ENCODE assay signal across 16 mouse cellular contexts in genomic region chr3:88209306-88209705, GRCm38 (mm10). TPM values are rescaled to one million over a fixed set of nuclear protein-coding genes. Genes with fewer than 3 reads are reported as not detected.
A peak's percentile ranks its signal among the peaks of the same experiment; 100 is the strongest.
DNase-seq lines count a peak whose midpoint lies in the region; ATAC-seq and TF ChIP-seq lines count a peak whose summit lies in the region.
"Had no signal": no experiment of that assay in that cellular context is flagged by ENCODE, and none has a peak within 500 bp of the region (broad histone marks: within the 10 kb centered on the region; RNA-seq: fewer than 3 reads in every experiment).

No protein-coding gene starts in this region.

- no peaks in the 10 kb centered on the region for H3K9me3 ChIP-seq in embryonic facial prominence, embryonic 10.5 days
- H3K9me3 ChIP-seq in hindbrain, embryonic 12.5 days (replicated peaks), result no peaks in the 10 kb centered on the region
- no peaks in the 10 kb centered on the region for H3K9me3 ChIP-seq in midbrain, postnatal 0 days (ENCODE audit: low read length)
- H3K9me3 ChIP-seq in heart, embryonic 12.5 days (replicated peaks), result no peaks in the 10 kb centered on the region

- peak; percentile 47 for DNase-seq in cerebellum, adult 11-12 months
- DNase-seq in embryonic facial prominence, embryonic 10.5 days (ENCODE audit: low spot score), result no peak
- peak; percentile 37 for DNase-seq in midbrain, postnatal 0 days (ENCODE audit: low spot score)
- DNase-seq in lung, postnatal 36 days, result no peak
- DNase-seq in gastrocnemius, postnatal 14 days, result no peak
- DNase-seq: gastrocnemius, postnatal 36 days; kidney, adult 9 months; lung, postnatal 4 days; right cerebral cortex, postnatal 14 days had no signal

- H3K4me1 ChIP-seq in embryonic facial prominence, embryonic 10.5 days, result peaks cover 37% of the 10 kb centered on the region
- H3K4me1 ChIP-seq in hindbrain, embryonic 12.5 days, result peaks cover 38% of the 10 kb centered on the region
- peaks cover 8% of the 10 kb centered on the region; the same call in 1 of the 2 replicates for H3K4me1 ChIP-seq in midbrain, postnatal 0 days (ENCODE audit: insufficient read depth, low read length)
- H3K4me1 ChIP-seq in heart, embryonic 12.5 days (replicated peaks), result peaks cover 2% of the 10 kb centered on the region; the same call in 1 of the 2 replicates

- peak overlapping the region; percentile 89 for H3K9ac ChIP-seq in hindbrain, embryonic 12.5 days
- H3K9ac ChIP-seq in midbrain, postnatal 0 days (replicated peaks; ENCODE audit: low read length, poor library complexity, severe bottlenecking), result peak overlapping the region; percentile 68
- no peak overlapping the region for H3K9ac ChIP-seq in heart, embryonic 12.5 days

- TF ChIP-seq CTCF in midbrain, postnatal 0 days (IDR thresholded peaks at IDR 0.05), result no peak

- no peak overlapping the region for H3K27ac ChIP-seq in embryonic facial prominence, embryonic 10.5 days (replicated peaks)
- peak overlapping the region; percentile 97 for H3K27ac ChIP-seq in hindbrain, embryonic 12.5 days
- H3K27ac ChIP-seq in midbrain, postnatal 0 days (ENCODE audit: low read depth, low read length), result peak overlapping the region; percentile 93
- H3K27ac ChIP-seq in heart, embryonic 12.5 days (ENCODE audit: poor library complexity, severe bottlenecking), result no peak overlapping the region

- H3K4me2 ChIP-seq in hindbrain, embryonic 12.5 days (replicated peaks), result peak overlapping the region; percentile 64
- H3K4me2 ChIP-seq in midbrain, postnatal 0 days (ENCODE audit: low read depth, low read length, poor library complexity, severe bottlenecking), result peak overlapping the region; percentile 68
- H3K4me2 ChIP-seq in heart, embryonic 12.5 days, result no peak overlapping the region
- H3K4me2 ChIP-seq: liver, embryonic 11.5 days had no signal

- intact Hi-C loops in gastrocnemius, postnatal 14 days (cut with DNase I; ENCODE audit: low total_unique reads), result no loop called here

- H3K27me3 ChIP-seq in embryonic facial prominence, embryonic 10.5 days (replicated peaks; ENCODE audit: low read depth, poor library complexity, severe bottlenecking), result peaks cover 100% of the 10 kb centered on the region
- H3K27me3 ChIP-seq in hindbrain, embryonic 12.5 days, result peaks cover 93% of the 10 kb centered on the region
- H3K27me3 ChIP-seq in midbrain, postnatal 0 days (ENCODE audit: insufficient read depth, low read length), result 0 out of 2 replicates have a peak, but pooled peaks cover 13% of the 10 kb centered on the region
- peaks cover 98% of the 10 kb centered on the region for H3K27me3 ChIP-seq in heart, embryonic 12.5 days (replicated peaks)

- no peaks in the 10 kb centered on the region for H3K36me3 ChIP-seq in embryonic facial prominence, embryonic 10.5 days (replicated peaks)
- H3K36me3 ChIP-seq in hindbrain, embryonic 12.5 days, result 0 out of 2 replicates have a peak, but pooled peaks cover 2% of the 10 kb centered on the region
- H3K36me3 ChIP-seq in midbrain, postnatal 0 days (ENCODE audit: insufficient read depth, low read length), result no peaks in the 10 kb centered on the region
- no peaks in the 10 kb centered on the region for H3K36me3 ChIP-seq in heart, embryonic 12.5 days

- no peak for ATAC-seq in cerebellum, adult (ENCODE audit: insufficient number of reproducible peaks, low FRiP score, low TSS enrichment)
- ATAC-seq in hindbrain, embryonic 12.5 days (ENCODE audit: low FRiP score), result no peak
- no peak for ATAC-seq in midbrain, postnatal 0 days (ENCODE audit: low FRiP score)
- no peak for ATAC-seq in heart, embryonic 12.5 days (ENCODE audit: insufficient number of reproducible peaks, low FRiP score)

- WGBS in embryonic facial prominence, embryonic 10.5 days, result 3% methylated on average over 6 of the region's 6 CpGs
- WGBS in hindbrain, embryonic 12.5 days, result 2% methylated on average over 6 of the region's 6 CpGs
- WGBS in midbrain, postnatal 0 days, result 8% methylated on average over 6 of the region's 6 CpGs
- 3% methylated on average over 6 of the region's 6 CpGs for WGBS in heart, embryonic 12.5 days

- peak overlapping the region; percentile 44; the same call in 1 of the 2 replicates for H3K4me3 ChIP-seq in embryonic facial prominence, embryonic 10.5 days
- peak overlapping the region; percentile 58 for H3K4me3 ChIP-seq in hindbrain, embryonic 12.5 days
- H3K4me3 ChIP-seq in midbrain, postnatal 0 days (ENCODE audit: low read depth, low read length), result peak overlapping the region; percentile 54
- no peak overlapping the region for H3K4me3 ChIP-seq in heart, embryonic 12.5 days

RNA-seq across cellular contexts. Expression of gene Rhbg, which starts 45.2 kb away (rescaled TPM):
- 0.17 TPM in 1 of 2 replicates, not detected in the other for polyA plus RNA-seq in embryonic facial prominence, embryonic 10.5 days (2016; fragmentation: Nextera tagmentation; extraction: Ambion mirVana)
- polyA plus RNA-seq in hindbrain, embryonic 12.5 days (2016; fragmentation: Nextera tagmentation; extraction: Ambion mirVana), result 0.23 and 0.25 TPM in 2 replicates
- total RNA-seq in midbrain, postnatal 0 days (2014; rRNA removed), result 0.94 and 1.0 TPM in 2 replicates
- polyA plus RNA-seq in midbrain, postnatal 0 days (2015; fragmentation: Nextera tagmentation; extraction: Ambion mirVana), result 0.21 and 0.41 TPM in 2 replicates
- total RNA-seq in gastrocnemius, postnatal 14 days (2021), result not detected
- polyA plus RNA-seq in heart, embryonic 12.5 days (2016; fragmentation: Nextera tagmentation; extraction: Ambion mirVana), result 0.19 TPM in 1 of 2 replicates, not detected in the other
- total RNA-seq: gastrocnemius, postnatal 36 days; heart, postnatal 25 days; left cerebral cortex, adult 8-10 months; neutrophil, adult 5-6 weeks had no signal

Comparison
In these comparisons a context has a peak if more than half of its experiments do, and no peak if none do; other contexts are left out.
1. DNase-seq: peak in cerebellum, adult 11-12 months (single experiment) and midbrain, postnatal 0 days (single experiment); none in embryonic facial prominence, embryonic 10.5 days (single experiment), lung, postnatal 36 days (single experiment) and gastrocnemius, postnatal 14 days (single experiment).
2. H3K27ac ChIP-seq: peak in hindbrain, embryonic 12.5 days (single experiment) and midbrain, postnatal 0 days (single experiment); none in embryonic facial prominence, embryonic 10.5 days (single experiment) and heart, embryonic 12.5 days (single experiment).